Mouse (Mus musculus) kidney, adult 9 months (tissue): Measurements from ENCODE around the gene Poldip3.

Experiments used
- DNase-seq: peaks from one replicate; pipeline ENCODE4 v3.0.0; 2022

Gene Poldip3

GRCm38 (mm10) chr15:83083530-83083929 lies 65.7 kb downstream of the Poldip3 start:
- DNase-seq = no peak
